Mouse (Mus musculus) cerebellum, postnatal 10 days (tissue): Measurements from ENCODE around the gene Mitf.

Experiments
- DNase-seq, 2 experiments: peaks; one replicate each; pipeline ENCODE4 v3.0.0; 2021; ENCODE audit warnings: mixed read lengths in 2 of 2

Mitf gene

DNA sequence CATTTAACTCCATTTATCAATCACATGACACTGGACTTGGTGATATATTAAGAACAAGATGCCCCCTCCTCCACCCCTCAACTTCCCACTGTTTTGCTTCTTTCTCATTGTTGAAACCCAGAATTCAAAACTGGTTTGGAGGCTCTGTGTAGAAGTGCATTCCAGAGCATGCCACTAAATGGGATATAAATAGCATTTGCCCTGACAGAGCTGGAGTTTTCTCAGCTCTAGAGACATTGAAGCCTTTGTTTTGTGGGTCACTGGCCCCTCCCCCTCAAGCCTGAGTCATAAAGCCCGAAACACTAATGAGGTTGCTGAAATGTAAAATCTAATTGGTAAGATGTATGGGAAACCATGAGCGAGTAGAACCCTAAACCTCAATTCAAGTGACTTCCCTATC, 76.6 kb downstream of the Mitf start:
- peak; percentile 45 to 48 for DNase-seq

DNA sequence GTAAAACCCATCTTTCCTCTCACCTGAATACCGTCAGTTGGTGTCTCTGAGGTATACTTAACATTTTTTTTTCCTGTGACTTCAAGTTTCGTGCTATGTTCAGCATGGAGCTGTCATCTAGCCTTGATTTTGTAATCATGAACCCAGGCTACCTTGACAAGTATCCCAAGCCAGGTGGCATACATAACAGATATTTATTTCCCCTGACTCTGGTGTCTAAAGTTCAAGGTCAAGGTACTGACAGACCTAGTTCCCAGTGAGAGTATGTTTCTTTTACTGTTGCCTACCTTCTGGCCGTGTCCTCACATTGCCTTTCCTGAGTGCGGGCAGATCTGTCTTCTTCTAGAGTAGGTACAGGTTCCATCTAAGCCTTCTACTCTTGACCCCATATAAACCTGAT, 78.1 kb downstream of the Mitf start:
- DNase-seq = no peak

DNA sequence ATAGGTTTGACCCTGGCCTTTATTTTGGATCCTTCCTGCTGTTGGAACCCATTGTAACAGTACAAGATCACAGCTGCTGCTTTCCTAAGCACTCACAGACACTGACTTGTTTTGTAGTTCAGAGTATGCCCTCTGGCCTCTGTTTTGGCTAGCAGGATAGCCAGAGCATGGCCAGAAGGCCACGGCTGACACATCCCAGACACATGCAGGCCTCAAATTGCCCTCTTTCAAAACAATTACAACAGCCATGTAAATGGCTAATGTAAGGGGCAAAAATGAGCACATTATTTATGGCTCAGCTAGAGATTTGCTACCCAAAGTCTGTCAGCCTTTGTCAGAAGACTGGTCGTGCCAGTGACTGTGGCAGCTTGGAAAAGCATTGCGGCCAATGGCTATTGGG, 78.8 kb downstream of the Mitf start:
- DNase-seq = no peak

DNA sequence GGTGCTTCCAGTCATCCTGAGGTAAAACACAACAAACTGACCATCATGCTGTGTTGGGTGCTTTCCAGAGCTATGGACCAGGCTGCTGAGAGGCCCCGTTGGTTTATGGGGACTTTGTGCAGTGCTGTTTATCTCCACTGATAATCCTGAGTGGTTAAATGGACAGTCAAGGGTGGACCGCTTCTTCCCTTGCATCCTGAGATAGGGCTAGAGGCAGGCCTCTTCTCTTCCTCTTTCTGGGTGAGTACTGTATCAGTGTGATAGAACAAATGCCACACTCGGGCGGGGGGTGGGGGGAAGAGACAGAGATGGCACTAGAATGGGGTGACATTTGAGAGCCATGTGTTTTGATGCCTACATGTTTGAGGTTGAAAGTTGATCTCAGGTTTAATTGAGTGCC, 81.0 kb downstream of the Mitf start:
- no peak for DNase-seq

DNA sequence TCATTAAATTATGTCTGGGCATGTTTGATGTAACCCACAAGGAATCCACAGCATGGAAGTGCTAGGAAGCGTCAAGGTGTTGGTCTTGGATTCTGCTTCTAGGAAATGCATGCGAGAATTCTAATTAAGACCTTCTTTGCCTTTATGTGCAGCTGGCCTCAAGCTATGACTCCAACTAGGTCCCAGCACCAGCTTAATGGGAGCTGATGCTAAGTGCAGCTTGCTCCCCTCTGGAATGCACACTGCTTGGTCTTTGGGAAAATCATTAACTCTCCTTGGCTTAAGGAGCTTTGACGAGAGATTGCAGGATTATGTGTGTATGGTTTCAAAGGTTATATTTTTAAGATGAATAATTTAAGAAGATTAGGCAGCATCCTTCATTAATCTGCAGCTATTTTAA, 81.7 kb downstream of the Mitf start:
- no peak for DNase-seq

DNA sequence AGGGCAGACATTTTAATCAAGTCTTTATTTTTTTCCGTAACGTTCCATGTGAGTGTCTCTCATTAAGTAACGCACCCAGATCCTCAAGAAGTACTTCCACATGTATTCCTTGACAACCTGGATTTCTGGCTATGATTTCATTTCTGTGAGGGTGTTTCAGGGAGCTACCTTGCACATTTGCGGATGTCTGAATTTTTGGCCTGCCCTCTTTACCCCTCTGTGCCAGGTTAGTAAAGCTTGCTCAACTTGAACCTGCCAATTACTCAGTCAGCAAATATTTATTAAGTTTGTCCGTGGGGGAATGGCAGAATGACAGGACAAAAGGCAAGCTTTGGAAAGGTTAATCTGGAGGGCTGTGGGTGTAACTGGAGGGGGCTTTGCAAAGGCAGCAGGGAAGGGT, 86.7 kb downstream of the Mitf start:
- DNase-seq = no peak

DNA sequence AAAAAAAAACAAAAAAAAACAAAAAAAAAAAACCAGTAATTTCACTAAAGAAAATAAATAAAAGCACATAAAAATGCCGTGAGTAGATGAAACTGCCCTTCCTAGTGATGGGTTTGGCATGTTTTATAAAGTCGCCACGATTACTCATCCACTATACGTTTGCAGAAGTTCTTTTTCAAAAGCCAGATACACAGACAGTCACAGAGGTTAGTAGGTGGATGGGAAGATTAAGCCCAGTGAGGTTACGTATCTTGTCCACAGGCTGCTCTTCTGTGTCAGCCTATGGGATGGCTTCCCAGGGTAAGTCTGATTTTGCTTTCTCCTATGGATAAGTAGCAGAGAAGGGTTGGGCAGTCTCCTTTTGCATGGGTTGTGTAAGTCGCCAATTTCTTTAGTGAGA, 90.3 kb downstream of the Mitf start:
- no peak for DNase-seq

DNA sequence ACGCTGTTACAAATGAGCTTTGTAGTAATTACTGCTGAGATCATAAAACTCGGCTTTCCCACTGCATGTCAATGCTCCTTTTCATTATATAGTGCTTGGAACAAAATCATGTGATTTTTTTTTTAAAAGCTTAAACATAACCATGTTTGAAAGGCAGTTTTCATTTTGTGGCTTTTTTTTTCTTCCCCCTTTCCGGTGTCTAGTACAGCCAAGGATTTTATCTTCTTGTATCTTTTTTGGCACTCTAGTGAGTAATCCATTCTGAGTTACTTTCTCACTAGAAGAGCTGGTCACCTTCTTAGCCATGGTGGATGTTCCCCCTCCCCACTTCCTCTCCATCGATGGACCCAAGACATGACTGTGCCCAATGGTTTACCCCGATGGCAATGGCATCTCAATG, 91.2 kb downstream of the Mitf start:
- no peak for DNase-seq

DNA sequence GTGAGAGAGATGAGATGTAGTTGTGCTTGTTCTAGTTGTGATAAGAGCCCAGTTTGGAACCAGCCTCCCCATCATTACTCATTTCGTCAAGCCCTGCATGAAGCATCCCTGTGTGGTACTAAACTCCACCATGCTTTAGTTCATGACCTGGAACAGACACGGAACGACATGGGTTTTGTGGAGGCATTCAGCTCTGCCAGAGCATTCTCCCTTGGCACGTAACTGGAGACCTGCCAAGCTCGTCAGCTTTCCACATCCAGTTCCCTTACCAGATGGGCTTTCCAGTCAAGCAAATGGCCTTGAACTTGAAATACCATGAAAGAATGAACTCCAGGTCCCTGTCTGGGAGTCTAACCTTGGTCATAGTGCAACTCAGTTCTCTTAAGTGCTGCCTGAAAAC, 94.7 kb downstream of the Mitf start:
- DNase-seq = peak; percentile 77 to 82

DNA sequence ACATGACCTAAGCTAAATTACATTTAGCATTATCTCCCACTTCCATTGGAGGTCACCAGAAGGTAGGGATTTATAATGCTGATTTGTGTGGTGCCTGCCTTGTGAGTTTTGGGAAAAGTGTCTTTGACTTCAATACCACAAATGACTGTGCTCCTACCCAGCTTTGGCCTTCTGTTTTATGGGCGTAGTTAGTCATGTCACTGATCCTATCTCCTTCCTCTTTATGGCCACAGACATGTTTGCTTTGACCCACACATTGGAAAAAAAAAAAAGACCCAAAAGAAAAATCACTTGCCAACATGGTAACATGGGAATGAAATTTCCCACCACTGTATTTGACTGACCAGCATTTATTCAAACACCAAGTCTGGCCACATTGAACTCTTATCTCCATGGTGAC, 95.4 kb downstream of the Mitf start:
- DNase-seq = no peak

DNA sequence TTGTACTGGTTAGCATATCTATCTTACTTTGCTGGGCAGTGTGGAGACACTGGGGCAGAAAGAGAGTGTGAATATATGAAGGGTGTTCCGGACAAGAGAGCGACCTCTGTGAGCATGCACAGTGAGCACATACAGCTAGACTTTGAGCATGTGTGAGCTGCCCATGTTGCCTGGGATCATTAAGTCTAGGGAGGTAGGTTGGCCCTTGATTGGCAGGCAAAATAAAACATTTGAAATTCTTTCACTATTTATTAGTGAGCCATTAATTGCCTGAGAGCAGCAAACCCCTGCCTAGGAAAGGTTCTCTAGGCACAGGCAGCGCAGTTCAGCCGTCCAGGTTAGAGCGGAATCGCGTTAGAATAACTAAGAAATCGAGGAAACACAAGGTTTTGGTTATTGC, 107.9 kb downstream of the Mitf start:
- DNase-seq = no peak

DNA sequence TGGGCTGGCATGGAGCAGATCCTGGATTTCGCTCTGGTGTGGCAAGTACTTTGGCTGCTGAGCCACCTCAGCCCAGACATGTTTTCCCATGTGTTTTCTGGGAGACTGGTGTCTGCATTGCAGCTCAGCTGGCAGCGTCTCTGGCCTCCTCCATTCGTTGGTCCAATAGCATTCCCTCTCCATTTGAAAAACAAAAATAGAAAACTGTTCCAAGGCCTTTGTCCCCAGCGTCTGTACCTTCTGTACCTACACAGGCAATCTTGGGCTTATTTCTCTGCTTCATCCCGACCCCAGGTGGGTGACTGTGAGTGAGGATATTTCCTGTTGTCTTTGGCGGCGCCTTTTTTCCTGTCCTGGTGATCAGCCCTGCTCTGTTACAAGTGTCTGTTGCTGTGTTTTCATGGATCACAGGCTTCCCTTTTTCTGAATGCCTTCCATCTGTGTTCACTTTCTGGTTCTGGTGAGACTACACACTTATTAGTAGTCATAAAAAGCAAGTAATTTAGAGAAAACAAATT, 109.6 kb downstream of the Mitf start:
- peak; percentile 37 to 58 for DNase-seq

DNA sequence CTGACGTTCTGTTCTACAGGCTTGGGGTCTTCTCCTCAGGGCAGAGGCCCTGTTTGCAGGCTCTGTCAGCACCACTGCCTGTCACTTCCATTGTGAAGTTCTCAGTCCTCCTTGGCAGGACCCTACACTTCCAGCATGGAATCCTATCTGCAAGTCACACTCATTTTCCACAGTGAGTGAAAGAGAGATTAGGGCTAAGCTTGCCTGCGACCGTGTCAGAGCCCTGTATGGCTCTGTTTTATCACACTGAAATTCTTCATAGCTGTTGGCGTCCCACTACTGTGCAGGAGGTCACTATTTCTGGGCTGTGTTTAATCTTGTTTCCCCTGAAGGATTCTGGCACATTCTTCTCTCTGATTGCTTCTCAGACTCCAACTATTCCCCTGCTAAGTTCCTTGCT, 111.2 kb downstream of the Mitf start:
- DNase-seq = no peak

DNA sequence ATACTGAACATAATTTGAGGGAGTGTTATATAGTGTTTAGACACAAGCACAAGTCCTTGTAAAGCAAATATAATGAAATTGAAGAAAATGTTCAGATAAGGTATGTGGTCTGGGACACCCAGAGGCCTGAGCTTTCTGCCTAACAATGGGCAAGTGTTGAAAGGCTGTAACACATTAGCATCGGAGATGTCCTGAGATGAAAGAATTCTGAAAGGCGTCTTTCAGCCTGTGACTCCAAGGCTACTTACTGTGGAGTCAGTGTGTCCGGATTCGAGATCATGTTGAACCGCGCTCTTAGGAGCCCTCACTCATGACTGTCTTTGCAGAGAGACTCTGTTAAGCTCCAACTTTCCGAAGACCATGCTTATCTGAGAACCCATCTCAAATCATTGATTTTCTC, 111.6 kb downstream of the Mitf start:
- DNase-seq = no peak

DNA sequence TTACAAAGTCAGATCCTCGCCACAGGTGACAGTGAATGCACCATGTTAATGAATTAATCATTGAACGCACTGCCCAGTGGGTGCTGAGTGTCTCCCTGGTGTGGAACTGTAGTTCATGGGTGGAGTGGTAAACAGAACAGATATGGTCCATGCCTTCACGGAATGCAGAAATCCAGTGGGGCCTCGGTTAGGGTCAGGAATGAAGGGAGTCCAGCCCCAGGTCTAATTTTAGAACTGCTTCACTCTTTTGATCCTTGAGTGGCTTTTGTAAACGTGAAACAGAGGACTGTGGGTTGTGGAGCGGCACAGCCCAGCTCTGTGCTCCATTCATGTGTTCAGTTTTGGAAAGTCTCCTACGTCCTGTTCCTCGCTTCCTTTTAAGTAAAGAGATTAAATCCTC, 112.4 kb downstream of the Mitf start:
- no peak for DNase-seq

DNA sequence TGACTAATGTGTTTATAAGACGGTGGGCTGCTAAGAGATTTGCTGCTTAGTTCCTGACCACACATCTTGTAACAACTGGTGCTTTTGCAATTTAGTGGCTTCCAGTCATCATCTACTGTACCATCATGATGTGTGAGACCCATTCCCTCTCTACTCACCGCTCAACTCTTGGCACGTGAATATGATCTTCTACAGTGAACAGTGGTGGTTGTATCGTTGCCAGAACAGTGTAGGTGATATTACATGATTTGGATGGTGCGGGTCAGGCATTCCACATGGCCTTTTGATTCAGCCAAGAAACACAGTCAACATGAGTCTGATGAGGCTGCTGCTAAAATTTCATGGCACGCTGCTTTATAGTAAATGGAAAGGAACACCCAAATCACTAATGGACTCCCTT, 114.7 kb downstream of the Mitf start:
- peak; percentile 72 to 79 for DNase-seq

DNA sequence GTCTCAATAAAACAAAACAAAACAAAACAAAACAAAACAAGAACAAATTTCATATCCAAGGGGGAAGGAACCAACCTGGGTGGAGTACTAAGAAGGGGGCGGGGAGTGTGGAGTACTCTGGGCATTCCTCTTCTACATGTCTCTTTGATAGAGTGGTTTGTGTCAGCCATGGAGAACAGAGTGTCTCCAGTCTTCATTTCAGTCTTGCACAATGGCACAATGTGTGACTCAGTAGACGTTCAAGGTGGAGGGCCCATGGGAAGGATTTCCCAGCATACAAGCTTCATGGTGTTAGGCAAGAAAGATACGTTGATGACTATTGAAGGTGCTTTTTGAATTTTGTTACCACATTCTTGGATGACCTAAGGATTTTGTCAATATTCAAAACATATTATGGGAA, 117.4 kb downstream of the Mitf start:
- no peak for DNase-seq

DNA sequence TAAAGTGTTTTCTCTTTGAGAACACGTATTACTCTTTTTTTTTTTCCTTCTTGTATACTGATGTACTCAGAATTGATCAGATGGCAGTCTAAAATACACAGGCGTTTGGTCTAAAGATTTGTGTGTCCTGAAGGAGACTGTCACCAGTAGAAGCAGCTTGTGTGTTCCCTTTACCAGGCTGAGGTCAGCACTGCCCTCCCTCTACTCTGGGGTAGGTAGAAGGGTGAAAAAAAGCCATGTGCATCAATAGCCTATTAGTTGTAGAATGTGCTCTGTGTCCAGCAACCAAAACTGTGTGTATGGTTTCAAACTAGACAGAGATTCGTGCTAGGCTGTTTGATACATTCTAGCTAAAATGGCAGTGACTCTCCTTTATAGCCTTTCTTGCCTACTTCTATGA, 122.2 kb downstream of the Mitf start:
- DNase-seq = no peak

DNA sequence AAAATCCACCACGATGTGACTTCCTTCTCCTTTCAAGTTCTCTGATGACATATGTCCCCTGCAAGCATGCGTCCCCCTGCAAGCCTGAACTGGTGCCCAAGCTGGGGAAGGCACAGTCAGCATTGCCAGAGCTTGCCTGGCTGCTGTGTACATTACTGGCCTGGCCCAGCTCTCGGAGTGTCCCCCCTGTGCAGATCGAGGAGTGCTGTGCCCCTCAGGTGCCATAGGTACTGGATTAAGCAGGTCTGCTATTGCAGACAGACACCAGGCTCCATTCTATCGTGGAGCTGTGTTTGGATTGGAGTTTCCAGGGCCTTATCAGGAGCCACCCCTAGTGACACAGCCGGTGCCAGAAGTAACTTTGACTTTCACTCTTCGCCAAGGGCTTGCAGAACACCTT, 122.6 kb downstream of the Mitf start:
- DNase-seq = peak in 1 of 2 experiments; percentile 40

DNA sequence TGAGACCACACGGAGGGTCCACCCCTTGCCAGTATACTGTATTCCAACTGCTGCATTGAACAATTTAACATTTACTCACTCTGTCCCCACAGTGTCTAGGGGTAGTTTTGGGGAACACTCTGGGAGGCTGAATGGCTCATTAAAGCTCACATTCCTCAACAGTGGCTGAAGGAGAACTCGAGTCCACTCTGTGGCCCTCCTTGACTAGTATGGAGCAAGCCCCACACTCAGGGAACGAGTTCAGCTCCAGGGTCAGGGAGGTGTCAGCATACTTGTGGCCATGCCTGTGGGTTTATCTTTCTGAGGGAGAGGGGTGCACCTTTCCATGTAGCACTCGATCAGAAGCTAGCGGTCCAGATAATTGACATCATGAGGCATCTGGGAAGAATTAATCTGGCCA, 130.3 kb downstream of the Mitf start:
- no peak for DNase-seq

DNA sequence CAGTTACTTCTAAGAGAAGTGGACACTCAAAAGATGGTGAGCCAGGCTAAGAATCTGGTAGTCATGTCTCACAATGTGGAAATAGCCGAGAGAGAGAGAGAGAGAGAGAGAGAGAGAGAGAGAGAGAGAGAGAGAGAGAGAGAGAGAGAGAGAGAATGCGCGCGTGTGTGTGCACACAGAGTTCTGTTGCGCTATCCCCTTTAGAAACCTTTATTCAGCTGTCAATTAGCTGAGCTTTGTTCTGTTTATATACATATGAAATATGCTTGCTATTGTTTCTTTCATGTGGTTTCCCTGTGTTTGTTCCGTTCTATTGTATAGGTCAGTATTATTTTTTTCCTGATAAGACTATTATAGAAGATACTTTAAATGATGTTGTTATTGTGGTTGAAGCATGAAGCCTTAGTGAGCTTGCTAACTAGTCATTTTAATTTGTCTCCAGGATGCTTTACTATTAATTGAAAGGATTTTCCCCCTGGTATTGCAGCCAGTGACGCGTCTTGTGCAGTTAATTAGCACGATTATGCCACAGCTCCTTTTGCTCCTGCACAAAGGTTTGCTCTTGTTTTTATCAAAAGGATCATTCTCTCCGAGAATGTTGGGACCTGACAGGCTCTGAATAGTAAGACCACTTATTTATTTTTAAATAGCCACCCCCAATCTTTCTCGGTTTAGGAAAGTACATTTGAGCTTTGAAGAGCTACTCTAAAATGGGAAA, 131.2 kb downstream of the Mitf start:
- no peak for DNase-seq

DNA sequence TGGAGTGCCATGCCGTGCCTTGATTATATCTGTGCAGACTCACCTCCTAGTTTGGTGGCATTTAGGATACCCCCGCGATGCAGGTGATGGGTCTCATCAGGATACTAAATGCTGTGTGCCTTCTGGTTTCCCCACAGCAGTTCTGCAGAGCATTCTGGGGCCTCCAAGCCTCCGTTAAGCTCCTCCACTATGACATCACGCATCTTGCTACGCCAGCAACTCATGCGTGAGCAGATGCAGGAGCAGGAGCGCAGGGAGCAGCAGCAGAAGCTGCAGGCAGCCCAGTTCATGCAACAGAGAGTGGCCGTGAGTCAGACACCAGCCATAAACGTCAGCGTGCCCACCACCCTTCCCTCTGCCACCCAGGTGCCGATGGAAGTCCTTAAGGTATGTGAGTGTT, 134.1 kb downstream of the Mitf start:
- DNase-seq = peak in 1 of 2 experiments; percentile 24

DNA sequence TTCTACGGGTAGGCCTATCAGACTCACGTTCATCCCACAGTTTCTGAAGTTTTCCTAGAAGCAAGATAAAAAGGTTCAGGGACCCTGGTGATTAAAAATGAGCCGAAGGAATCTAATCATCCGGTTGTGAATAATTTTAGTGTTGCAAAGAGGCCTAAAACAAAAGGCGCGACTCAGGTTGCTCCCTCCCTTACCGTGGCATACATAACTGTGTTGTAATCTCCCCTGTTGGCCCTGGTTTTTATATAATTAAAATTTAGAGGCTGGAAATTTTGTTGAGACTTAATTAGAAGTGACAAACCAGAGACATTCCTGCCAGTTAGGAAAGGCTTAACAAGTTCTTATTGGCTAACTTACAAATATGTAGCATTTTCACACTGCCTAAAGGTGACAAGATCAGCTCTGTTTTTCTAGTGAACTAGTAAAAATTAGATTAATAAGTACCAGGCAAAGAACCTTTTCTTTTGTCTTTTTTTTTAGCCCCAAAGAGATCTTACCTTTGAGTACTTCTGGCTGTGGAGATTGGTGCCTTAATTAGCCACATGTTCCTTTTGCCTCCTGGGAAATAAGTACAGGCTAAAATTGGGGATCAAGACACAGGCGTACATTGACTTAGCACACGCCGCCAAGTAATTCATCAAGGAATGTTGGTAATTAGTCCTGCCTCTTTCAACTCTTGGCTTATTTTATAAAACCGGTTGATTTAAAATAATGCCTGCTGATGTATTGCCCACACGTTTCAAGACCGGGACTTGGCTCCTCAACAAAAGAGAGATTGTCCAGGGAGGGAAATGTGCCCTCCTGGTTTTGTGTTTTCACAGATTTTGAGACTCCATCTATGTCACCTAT, 143.4 kb downstream of the Mitf start:
- no peak for DNase-seq

DNA sequence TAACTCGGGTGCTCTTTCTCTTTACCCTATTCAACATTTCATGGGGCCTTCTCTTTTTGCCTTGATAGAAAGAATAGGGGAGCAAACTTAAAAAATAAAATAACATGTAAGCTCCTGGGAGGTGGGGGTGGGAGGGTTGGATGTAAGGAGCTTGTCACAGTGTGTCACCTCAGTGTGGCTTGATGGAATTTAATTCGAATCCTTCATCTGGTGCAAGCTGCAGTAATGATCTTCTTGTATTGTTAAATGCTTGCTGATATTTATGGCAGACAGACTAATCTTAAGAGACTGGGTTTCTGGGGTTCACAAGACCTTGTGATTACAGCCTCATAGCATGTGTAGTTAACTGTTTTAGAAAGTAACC, 144.0 kb downstream of the Mitf start:
- DNase-seq = no peak
